Mouse (Mus musculus) gastrocnemius, postnatal 4 days (tissue): Measurements from ENCODE around the gene A930017K11Rik. TPM values are rescaled to one million over a fixed set of nuclear protein-coding genes. Genes with fewer than 3 reads are reported as not detected.

ENCODE experiments used
- DNase-seq, 2 experiments: peaks; one replicate each; pipeline ENCODE4 v3.0.0; 2021 to 2022; ENCODE audit warnings: low spot score in 2 of 2, mixed read lengths in 2 of 2
- long read RNA-seq, 2 experiments: library from polyadenylated mRNA; stranded (forward); transcript quantifications; one replicate each; pipeline ENCODE4 v2.0.0; 2021
- total RNA-seq, 2 experiments: library from RNA; stranded (reverse); gene quantifications; 2 replicates each; pipeline ENCODE4 v1.2.3; 2021

A930017K11Rik gene
- not detected for total RNA-seq
- long read RNA-seq, experiment 1: 0 reads
- long read RNA-seq, experiment 2: 0 reads

DNA sequence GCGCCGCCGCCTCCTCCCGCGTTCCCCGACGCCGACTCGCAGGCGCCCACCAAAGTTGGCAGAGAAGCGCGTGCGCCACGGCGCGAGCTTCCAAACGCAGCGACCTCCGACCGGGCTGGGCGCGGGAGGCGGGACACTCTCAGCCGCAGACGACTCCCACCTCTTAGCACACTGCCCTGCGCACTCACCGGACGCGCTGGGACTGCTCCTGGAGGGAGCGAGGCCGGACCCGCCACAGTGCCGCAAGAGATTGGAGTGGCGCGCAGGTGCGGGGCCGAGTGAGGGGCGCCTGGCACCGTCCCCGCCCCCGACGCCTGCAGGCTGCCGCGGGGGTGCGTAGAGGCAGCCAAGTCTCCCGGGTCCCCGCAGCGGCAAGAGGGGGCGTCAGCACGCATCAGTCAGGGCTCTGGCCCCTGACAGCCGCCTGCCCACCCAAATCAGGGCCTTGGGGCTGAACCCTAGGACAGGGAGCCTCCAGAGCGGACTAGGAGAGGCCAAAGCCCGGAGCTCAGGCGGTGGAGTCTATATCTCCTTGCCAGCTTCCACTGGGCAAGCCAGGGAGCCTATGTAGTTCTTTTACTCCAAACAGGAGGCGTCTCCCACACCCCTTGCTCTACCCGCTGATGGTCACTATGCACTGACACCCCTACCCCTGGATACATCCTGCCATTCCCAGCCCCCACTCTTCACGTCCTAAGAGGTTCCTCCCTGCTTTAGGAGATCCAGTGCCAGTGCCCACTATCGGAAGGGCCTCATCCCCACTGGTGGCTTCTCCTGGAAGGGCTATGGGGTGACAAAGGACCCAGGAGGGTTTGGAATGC is at the start of gene A930017K11Rik:
TSS of gene A930017K11Rik (minus strand) at position 763 of the 821 bp plus-strand sequence.
- DNase-seq: no peak

DNA sequence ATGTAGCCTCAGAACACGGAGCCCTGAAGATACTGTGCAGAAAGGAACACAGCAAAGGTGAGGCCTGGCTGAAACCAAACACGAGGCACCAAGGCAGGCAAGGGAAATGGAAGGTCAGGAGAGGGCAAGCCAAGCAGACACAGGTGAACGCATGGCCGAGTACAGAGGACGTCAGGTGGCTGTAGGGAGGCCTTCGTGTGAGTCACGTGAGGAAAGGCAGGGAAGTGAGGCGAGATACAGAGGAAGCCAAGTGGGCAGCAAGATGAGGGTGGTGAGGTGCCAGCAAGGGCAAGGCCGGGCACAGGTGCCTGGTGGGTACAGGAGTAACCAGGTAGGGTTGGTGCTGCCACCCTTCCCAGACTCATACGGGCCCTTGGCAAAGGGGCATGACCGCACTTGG is 46.1 kb upstream of the A930017K11Rik start:
- no peak for DNase-seq

DNA sequence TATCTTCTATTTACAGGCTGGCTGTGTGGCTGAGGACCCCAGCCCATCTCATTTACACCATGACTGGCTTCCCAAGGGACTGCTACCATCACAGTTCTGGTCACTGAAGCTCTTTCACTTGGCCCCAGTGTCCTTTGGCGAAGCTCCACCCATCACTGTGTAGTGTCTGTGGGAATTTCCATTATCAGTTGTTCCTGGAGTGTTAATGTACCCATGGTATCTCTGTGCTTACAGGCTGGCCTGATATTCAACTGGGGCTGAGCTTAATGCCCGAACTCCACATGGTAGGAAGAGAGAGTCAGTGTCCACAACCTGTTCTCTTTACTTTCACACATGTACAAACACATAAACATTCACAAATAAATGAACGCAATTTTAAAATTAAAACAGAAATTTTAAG is 41.1 kb upstream of the A930017K11Rik start:
- DNase-seq: no peak

DNA sequence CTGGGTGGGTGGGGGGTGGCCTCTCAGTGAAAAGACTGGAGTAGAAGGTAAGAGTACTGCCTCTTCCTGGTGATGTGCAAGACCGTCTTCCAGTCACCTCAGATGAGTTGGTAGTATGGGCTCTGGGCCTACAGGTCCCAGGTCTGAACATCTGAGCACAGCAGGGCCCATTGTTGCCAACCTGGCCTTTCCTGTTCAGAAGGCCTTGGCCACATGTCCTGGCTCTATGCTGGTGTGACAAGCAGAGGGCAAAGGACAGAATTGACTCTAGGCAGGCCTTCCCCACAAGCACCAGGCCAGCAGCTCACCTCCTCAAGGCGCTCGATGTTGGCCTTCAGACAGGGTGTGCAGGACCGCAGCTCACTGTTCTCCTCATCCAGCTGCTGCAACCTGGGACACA is 39.9 kb upstream of the A930017K11Rik start:
- no peak for DNase-seq

- DNase-seq: no peak
Measured at GRCm38 (mm10) chr17:25990331-25990730, 38.0 kb upstream of the A930017K11Rik start.

DNA sequence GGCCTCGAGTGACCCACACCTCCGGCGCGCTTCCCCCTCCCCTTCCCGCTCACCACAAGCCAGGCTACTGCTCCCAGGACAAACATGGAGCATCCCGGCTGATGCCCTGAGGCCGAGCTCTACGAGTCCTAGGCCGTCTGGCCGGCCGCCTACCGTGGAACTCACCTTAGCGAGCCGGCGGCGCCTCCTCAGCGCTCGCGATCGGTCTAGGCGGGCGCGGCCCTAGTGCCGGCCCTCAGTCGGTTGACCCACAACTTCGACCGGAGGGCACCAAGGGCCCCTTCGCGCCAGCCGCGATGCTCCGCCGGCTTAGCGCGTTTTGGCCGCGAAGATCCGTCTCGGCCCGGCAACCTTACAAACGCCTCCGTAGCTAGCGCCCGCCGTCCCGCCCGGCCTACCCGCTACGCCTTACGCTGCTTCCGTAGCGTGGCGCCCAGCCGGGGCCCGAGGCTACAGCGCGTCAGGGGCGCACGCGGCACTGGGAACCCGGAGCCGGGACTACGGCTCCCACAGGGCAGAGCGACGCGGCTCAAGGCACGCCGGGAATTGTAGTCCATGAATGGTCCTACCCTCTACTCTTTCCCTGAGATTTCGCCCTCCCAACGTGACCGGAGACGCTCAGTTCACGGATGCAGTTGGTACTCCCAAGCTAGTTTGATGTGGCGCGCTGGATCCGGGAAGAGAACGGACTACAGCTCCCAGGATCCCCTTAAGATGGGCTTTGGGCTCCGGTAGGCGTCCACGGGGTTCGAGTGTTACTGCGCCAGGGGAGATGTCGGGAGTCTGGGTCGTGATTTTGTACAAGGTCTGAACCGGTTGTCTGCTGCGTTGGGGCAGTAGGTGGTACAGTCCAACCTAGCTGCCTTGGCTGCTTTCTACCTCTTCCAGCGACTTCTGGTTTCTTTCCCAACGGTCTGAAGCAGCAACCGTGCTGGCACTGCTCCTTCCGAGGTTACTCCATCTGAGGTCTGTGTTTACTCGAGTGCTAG is 33.2 kb upstream of the A930017K11Rik start, which contains the start of gene Capn15:
TSS of gene Capn15 (minus strand) at position 491 of the 989 bp plus-strand sequence.
- peak; percentile 86 to 92 for DNase-seq

GRCm38 (mm10) chr17:25984556-25985305 is 32.4 kb upstream of the A930017K11Rik start:
- DNase-seq: no peak

- DNase-seq: no peak
Measured at GRCm38 (mm10) chr17:25984066-25984465, 31.7 kb upstream of the A930017K11Rik start.

GRCm38 (mm10) chr17:25982913-25983312 is 30.5 kb upstream of the A930017K11Rik start:
- no peak for DNase-seq

DNA sequence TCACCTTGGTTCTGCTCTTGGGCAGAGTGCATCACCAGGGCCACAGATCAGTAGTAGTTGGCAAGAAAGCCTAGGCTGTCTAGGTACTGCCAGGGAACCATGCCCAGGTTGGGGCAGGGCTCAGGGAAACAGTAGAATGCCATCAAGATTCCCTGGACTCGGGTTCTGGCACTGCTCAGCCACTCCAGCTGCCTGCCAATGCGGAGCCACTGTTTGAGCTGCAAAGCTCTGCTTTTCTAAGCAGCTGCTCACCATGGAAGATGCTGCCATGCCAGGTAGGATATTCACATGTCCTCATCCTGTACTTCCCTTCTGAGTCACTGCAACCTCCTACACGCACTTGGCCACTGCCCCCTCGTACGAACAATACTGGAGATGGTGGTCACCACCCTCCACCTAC is 28.5 kb upstream of the A930017K11Rik start:
- no peak for DNase-seq

- DNase-seq: no peak
Measured at GRCm38 (mm10) chr17:25979829-25980738, 27.7 kb upstream of the A930017K11Rik start.

- DNase-seq: no peak
Measured at GRCm38 (mm10) chr17:25970954-25971707, 18.8 kb upstream of the A930017K11Rik start.

DNA sequence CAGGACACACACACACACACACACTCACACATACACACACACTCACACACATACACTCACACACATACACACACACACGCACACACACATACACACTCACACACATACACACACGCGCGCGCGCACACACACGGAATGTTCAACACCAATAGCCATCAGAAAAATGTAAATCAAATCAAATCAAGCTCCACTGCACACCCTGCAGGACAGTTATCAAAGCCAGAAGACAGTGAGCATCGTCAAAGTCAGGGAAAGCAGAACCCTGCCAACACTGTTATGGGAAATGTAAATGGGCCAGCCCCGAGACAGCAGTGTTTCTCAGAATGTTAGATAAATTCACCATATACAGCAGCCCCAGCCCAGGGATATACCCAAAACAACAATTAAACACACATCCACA is 18.1 kb upstream of the A930017K11Rik start:
- no peak for DNase-seq

DNA sequence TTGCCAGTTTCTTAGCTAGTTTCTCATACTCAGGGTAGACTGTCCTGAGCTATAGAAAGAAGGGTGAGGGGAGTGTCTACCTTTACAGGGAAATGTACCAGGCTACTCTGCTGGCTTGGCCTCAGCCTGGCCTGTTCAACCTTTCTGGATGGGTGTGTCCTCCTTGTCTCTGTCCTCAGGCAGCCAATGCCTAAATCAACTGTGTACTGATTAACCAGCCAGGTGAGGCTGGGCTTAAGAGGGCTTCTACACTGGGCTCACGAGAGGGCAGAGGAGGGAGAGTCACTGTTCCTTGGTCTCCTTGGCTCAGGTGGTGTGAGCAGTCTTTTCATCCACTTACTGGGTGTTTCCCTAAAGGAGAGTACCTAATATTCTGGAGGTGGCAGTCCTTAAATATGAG is 15.8 kb upstream of the A930017K11Rik start:
- no peak for DNase-seq

- no peak for DNase-seq
Measured at GRCm38 (mm10) chr17:25967652-25968051, 15.3 kb upstream of the A930017K11Rik start.

GRCm38 (mm10) chr17:25964271-25964670 is 11.9 kb upstream of the A930017K11Rik start:
- DNase-seq: no peak

DNA sequence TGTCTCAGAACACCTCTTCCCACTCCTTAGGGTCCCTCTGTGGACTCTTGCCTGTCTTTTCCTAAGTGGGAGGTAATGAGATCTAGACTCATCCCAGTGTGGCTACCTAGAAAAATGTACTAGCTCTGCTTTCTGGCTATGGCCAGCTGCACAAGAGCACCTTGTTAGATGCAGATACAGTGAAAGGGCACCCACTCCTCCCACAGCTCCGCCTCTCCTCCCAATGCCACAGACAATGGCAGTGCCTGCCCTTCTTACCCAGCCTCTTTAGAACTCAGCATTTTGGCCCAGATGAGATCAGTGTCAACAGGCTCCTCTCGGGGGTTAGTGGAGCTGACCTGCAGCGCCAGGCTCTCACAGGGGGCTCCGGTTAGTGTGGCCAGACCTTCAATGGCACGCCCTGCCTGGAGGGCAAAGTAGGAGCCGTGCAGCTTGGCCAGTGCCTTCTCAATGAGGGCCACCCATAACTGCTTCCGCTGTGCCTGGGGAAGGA is 10.1 kb upstream of the A930017K11Rik start:
- DNase-seq: no peak

- DNase-seq: no peak
Measured at GRCm38 (mm10) chr17:25961566-25961965, 9.2 kb upstream of the A930017K11Rik start.
